Mouse (Mus musculus) natural killer cell, adult 2 months (primary cell): Measurements from ENCODE around the gene Txnrd3.
A peak's percentile ranks its signal among the peaks of the same experiment; 100 is the strongest.

Experiments
- DNase-seq, 2 experiments: peaks; one replicate each; pipeline ENCODE4 v3.0.0; 2022; ENCODE audit warnings: low spot score in 2 of 2

Gene Txnrd3

GRCm38 (mm10) chr6:89643798-89644270, at the start of gene Txnrd3:
Gene Txnrd3 (plus strand): TSS chr6:89643988.
- peak; percentile 90 to 91 for DNase-seq

DNA sequence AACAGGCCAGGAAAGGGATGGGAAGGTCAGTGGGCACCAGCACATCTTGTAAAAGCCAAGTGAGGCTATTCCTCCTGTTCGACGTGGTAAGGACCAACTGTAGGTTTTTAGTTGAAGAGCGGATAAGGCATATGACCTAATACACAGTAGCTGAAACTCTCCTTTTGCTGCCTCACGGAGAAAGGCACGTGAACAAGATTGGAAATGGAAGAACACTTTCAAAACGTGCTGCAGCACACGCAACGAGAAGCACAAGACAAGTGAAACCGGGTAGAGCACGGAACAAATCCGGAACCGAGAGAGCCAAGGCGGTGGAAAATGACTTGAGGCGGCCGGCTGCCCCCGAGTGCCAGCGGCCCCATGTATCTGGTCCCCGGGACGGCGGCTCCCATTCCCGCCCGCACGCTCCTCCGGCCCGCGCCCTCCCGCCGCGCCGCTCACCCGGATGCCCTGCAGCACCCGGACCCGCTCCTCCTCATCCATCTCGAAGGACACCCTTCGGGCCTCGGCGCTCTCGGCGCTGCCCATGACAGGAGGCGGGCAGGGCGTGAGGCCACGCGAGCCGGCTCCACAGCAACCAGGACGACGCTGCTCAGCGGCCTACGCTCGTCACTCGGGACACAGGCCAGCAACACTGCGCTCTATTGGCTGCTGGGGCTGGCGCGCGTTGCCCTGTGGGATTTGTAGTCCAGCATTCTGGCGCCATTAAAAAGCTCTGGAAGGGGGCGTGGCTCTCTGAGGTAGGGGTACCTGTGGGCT, 48.6 kb upstream of the Txnrd3 start, which contains the start of gene Chchd6:
Gene Chchd6 (minus strand): TSS at position 635 of the 759 bp plus-strand sequence.
- peak; percentile 85 to 90 for DNase-seq

GRCm38 (mm10) chr6:89595777-89596146, 48.0 kb upstream of the Txnrd3 start:
- no peak for DNase-seq

DNA sequence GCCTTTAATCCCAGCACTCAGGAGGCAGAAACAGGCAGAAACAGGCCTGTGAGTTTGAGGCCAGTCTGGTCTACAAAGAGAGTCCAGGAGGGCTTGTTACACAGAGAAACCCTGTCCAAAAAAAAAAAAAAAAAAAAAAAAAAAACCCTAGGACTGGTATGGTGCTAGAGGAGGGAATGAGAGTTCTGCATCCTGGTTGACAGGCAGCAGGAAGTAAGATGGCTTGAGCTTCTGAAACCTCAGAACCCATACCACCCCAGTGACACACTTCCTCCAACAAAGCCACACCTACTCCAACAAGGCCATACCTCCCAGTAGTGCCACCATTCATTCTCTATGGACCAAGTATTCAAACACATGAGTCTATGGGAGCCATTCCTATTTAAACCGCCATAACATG, 47.3 kb upstream of the Txnrd3 start:
- DNase-seq = no peak

GRCm38 (mm10) chr6:89606096-89606495, 37.7 kb upstream of the Txnrd3 start:
- no peak for DNase-seq

DNA sequence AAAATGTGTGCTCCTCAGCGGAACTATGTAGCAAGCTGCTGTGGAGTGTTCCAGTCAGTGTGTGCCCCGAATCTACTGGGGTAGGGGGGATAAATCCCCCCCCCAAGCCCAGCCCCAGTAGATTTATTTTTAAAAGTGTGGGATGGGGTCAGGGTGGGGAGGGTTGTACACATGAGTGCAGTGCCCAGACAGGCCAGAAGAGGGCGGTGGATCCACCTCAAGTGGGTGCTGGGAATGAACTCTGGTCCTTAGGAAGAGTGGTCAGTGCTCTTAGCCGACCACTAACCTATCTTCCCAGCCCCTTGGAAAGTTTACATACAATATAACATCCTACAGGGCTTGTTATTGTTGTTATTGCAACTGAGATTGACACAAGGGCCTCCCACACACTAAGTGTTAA, 35.8 kb upstream of the Txnrd3 start:
- no peak for DNase-seq

DNA sequence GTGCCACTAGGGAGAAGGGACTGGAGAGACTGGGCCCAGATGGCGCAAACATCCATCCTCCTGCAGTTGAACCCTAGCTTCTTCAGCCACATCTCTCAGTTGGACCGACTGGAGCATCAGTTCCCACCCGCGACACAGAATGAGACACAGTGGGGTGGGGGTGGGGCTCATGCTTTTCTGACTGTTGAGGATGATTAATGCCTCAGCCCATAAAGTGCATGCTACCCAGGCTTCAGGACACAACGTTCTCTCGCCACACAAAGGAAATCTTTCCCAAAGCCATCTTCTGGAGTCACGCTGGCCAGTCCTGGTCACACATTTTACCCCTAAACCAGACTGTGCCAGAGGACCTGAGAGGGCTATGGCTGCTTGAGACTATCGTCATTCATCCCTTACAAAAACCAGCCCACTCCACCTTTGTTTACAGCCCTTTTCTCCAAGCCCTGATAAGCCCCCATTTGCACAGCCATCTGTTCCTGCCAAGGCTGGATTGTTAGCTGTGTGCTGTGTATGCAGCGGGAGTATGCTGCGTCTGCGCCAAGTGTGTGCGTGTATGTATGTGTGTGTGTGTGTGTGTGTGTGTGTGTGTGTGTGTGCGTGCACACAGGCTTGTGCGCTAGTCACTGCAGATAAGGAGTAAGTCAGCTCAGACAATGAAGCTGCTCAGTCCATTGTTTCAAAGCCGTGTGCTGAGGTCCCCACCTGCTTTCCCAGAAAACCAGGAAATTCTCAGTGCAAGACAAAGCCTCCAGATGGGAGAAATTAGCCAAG, 30.3 kb upstream of the Txnrd3 start:
- DNase-seq = no peak

DNA sequence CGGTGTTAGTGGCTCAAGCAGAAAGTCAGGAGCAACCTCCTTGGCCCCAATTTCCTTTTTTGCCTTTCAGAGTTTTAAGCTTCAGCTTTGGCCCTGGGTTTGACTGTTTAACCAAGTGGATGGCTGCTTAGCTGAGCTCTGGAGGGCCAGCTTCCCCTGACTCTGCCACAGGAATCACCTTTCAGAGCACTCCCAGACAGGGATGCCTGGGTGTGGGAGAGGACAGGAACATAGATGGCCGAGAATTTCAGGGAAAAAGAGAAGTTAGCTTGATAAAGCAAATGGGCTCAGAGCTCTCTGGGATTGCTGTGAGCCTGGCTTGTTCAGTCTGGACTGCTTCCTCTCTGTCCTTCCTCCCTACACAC, 29.7 kb upstream of the Txnrd3 start:
- no peak for DNase-seq

GRCm38 (mm10) chr6:89614596-89615372, 29.0 kb upstream of the Txnrd3 start:
- no peak for DNase-seq

DNA sequence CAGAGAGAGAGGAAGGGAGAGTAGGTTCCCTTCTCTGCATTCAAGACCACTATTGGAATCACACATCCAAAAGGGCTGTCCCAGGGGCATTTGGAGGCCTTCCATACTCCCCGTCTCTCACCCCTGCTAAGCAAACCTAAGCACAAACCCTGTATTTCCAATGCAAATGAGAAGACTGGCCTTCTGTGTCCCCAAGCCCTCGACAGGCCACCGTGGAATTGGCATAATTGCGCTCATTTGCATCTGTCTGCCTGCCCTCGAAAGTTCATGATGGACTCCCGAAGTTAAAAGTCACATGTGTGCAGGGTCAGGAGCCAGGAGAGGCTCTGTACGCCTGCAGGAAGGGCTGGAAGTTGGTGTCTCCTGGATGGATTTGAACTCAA, 28.4 kb upstream of the Txnrd3 start:
- DNase-seq = no peak

- no peak for DNase-seq
These were observed 21.1 kb upstream of the Txnrd3 start for GRCm38 (mm10) chr6:89622647-89623046.

DNA sequence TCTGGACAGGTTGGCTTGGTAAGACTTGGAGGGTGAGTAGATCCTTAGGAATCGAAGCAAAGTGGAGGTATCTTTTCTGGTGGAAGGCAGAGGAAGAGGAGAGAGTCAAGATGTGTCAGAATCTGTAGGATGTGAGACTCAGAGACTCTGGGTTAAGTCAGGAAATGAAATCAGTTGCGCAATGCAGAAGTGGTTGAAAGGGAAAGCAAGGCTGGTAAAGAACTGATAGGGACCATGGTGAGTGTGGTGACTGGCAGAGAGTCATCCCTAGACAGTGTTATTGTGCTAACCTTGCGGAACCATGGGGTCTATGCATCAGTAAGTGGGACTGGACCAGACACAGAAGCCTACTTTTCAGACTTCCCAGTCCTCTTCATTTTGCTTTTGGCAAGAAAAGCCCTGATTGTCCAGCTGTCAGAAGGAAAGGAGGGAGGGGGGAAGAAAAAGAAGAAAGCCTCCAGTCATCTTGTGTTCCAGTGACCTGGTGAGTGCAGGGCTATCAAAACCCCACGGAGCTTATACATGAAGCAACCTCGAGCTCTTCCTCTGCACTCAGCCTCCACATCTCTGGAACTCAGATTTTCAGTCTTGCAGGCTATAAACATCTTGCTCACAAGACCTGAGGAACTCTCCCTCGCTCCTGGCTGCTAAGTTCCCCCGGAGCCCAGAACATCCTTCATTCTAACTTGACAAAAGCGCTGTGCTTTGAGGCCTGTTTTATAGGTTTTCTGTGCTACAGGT, 15.6 kb upstream of the Txnrd3 start:
- DNase-seq = no peak

DNA sequence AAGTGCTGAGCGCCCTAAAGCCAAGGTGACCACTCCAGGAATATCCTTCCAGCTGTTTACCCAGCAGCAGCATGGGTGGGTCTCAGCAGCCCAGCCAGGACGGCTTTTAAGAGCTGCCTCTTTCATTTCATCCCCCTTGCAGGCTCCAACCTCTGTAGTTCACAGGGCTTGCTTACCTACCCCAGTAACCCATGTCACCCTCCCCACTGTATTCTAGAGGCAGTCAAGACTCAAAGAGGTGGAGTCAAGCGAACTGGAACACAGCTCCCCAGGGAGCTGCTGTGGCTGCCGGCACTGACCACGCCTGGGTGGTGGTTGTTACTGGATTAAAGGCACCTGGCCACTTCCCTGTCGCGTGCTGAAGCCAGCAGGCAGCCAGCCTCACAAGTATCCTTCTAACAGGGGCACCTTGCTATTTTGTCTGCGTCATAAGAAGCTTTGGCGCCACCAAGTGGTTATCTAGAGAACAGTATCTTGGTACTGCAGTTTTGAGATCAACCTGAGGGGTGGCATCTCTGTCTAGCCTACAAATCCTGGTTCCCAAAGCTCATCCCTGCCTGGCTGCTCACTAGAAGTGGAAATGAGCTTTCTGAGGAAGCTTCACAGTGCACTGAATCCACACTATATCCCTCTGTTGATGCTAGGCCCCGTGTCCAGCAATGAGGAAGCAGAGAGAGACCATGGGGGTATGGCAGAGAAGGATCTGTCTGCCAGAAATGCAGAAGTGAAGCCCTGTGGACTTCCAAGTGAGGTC, 11.8 kb upstream of the Txnrd3 start:
- peak; percentile 68 to 84 for DNase-seq

DNA sequence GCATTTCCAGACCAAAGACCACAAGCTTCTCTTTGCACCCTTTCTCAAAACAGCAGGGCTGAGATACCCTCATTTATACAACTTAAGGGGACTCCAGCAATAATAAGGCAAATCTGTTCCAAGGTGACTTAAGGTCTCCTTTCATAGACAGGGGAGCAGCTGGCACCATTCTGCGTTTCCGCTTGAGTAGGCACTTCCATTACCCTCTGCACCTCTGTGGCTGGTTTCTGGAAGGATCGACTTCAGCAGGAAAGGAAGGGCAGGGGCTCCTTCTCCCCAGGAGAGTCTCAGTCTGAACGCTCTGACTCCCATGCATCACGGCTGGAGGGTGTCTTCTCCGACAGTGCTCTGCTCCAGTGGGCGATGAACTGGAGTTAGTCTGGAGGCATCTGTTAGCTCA, 10.7 kb upstream of the Txnrd3 start:
- no peak for DNase-seq

DNA sequence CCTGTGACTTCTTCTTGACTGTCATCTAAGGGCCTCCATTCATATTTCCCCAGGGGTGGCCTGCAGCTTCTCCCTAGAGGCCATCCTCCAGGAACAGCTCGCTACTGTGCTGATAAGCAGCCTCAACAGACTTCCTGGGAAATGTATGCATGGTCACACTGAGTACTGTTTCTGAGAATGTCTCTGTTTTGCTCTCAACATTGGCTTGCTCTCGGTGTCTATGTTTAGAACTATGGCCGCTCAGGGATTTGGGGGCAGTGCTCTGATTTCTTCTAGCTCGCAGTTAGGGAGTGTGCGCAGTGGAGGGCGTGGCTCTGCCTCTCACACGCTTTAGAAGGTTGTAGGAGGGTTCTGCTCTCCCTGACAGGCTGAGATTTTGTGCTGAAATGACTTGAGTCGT, 9.4 kb upstream of the Txnrd3 start:
- DNase-seq = no peak

GRCm38 (mm10) chr6:89637977-89638376, 5.8 kb upstream of the Txnrd3 start:
- no peak for DNase-seq

- DNase-seq = peak; percentile 30 to 59
These were observed 4.8 kb upstream of the Txnrd3 start for GRCm38 (mm10) chr6:89639025-89639424.

GRCm38 (mm10) chr6:89644271-89645075, 685 bp downstream of the Txnrd3 start:
- peak; percentile 92 to 94 for DNase-seq

GRCm38 (mm10) chr6:89649897-89650296, 6.1 kb downstream of the Txnrd3 start:
- no peak for DNase-seq

DNA sequence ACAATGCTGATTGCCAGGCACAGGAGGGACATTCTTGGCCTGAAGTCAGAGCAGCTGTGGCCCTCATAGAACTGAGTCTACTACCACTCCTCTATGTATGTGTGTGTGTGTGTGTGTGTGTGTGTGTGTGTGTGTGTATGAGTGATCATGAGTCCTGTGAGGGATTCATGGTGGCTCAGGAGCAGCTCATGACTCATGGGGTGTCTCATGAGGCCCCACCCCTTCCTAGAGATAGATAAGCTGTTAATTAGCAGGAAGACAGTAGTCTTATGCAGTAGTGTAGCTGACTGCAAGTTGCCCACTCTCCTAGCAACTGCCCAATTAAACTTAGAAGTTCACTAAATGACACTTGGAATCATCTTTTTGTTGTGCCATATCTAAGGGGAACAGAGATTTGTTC, 8.0 kb downstream of the Txnrd3 start:
- no peak for DNase-seq
